Mouse (Mus musculus) CD4-positive, CD25-positive, alpha-beta regulatory T cell, adult 2 months (primary cell): ENCODE measurements around the gene Slc35g1.

Source experiments
- DNase-seq: peaks from one replicate; pipeline ENCODE4 v3.0.0-alpha.2; 2012; ENCODE audit warnings: low read depth, low spot score

Gene Slc35g1

GRCm38 (mm10) chr19:38395701-38396632 lies at the start of gene Slc35g1:
TSS of gene Slc35g1 (plus strand) at chr19:38395980.
- peak; percentile 90 for DNase-seq

- DNase-seq = no peak
Observed at GRCm38 (mm10) chr19:38348271-38349012, 47.3 kb upstream of the Slc35g1 start.

DNA sequence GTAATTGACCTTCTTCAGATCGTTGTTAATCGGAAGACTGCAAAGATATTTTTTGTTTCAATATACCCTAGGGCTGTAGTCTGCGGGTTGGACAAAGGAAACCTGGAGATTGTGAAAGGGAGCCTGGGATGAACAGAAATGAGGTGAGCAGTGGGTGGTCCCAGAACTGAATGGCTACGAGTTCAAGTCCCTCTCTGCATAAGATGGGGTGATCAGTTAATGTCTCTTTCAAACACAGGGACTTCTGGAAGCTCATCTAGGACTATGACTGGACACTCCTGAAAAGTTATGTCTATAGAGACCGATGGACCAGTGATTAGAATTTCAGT lies 46.8 kb upstream of the Slc35g1 start:
- DNase-seq = no peak

DNA sequence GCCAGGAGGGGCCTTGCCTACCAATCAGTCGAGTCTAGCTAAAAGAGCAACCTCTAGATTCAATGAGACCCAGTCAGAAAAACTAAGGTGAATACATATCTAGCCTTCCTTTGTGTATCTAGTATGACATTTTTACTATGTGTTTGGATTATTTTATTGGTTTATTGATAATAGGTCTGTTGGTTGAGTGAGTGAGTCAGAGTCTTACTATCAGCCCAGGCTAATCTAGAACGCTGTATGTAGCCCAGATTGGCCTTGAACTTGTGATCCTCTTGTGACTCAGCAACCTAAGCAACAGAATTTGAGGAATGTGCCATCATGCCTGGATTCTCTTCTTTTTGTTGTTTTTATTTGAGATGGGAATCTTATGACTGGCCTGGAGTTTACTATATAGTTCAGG lies 44.6 kb upstream of the Slc35g1 start:
- no peak for DNase-seq

DNA sequence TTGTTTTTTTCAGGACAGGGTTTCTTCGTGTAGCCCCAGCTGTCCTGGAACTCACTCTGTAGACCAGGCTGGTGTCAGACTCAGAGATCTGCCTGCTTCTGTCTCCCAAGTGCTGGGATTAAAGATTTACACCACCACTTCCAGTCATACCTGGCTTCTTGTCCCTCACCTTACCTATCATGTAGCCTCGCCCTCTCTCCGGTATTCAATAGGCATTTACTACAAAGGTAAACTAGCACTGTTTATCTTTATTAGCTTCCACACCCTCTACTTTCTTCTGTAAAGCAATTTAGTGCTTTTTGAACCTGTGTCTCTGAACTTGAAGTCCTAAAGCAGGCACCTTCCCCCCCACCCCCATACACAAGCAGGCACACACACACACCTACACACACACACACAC lies 44.1 kb upstream of the Slc35g1 start:
- DNase-seq = no peak

DNA sequence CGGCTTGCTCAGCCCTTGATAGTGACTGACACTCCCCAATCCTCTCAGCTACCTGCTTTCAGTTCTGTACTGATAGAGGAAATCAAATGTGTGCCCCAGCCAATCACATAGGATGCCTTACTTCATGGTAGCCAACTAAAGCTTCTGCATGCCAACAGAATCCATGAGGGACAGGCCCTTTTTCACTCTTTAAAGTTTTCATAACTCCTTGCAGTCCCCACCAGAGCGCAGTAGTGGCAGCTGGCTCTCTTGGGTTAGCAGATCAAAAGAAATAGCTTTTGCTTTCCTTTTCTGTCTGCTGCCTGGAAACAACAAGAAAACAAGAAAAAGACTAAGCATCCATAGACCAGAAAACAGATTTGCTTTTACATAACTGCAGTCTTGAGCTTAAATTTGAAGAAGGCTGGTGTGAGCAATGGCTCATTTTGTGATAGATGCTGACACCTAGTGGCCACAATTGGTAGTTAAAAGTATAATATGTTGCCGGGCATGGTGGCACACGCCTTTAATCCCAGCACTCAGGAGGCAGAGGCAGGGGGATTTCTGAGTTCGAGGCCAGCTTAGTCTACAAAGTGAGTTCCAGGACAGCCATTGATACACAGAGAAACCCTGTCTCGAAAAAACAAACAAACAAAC lies 43.2 kb upstream of the Slc35g1 start:
- DNase-seq = peak; percentile 82

GRCm38 (mm10) chr19:38354279-38354678 lies 41.5 kb upstream of the Slc35g1 start:
- no peak for DNase-seq

GRCm38 (mm10) chr19:38354819-38355360 lies 40.9 kb upstream of the Slc35g1 start:
- peak; percentile 51 for DNase-seq

GRCm38 (mm10) chr19:38356211-38356828 lies 39.5 kb upstream of the Slc35g1 start:
- no peak for DNase-seq

- DNase-seq = no peak
Observed at GRCm38 (mm10) chr19:38357956-38358623, 37.7 kb upstream of the Slc35g1 start.

GRCm38 (mm10) chr19:38359287-38359686 lies 36.5 kb upstream of the Slc35g1 start:
- DNase-seq = peak; percentile 5

DNA sequence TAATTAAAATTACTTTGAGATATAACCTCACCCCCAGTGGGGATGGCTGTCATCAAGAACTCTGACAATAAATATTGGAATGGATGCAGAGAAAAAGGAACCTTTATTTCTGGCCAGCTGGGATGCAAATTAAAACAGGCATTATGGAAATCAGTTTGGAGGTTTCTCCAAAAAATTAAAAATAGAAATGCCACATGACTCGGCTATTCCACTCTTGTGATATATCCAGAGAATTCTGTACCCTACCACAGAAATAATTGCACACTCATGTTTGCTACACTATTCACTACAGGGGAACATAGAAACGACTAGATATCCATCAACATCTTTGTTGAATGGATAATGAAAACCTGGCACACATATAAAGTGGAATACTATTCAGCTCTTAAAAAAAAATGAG lies 33.9 kb upstream of the Slc35g1 start:
- no peak for DNase-seq

DNA sequence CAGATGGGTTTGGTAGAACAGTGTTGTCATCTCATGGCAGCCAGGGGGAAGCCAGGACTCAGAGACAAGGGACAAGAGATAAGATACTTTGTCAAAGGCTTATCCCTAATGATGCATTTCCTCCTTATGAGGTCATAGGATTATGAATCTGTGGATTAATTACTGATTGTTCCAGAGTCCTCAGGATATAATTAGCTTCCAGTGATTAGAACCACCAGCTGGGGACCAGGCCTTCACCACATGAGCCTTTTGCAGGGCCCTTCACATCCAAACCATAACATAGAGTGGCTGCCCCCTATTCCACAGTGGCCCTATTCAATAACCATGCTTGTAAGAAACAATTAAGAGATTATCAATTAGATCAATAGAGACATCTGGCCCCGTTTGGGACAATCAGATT lies 32.4 kb upstream of the Slc35g1 start:
- DNase-seq = no peak

GRCm38 (mm10) chr19:38363879-38364659 lies 31.7 kb upstream of the Slc35g1 start:
- no peak for DNase-seq

DNA sequence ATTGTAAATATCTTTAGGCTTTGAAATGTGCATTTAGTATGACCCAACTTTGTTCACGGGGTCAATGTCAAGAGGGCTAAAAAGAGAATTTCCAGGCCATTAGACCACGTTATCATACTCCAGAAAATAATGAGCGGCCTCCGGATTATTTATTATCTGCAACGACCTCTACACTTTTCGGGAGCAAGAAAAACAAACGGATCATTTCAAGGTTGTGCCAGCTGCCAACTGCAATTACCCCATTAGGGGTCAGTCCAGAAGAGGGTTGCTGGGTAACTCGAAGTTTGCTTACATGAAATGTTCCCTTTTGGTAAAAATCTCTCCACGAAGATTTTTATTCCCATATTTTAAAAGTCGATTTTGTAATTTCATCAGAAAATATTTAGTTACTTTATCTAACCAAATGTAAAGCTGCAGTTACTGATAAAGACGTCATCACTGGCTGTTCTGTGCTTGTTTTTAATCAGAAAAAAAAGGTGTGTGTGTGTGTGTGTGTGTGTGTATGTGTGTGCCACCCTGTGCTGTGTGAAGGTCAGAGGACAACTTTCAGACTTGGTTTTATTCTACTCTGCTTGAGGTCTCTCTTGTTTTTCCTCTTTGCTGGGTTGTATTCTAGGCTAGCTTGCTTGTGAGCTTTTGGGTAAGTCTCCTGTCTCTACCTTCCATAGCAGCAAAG lies 30.7 kb upstream of the Slc35g1 start:
- DNase-seq = no peak

- DNase-seq = no peak
Observed at GRCm38 (mm10) chr19:38372460-38373102, 23.2 kb upstream of the Slc35g1 start.

DNA sequence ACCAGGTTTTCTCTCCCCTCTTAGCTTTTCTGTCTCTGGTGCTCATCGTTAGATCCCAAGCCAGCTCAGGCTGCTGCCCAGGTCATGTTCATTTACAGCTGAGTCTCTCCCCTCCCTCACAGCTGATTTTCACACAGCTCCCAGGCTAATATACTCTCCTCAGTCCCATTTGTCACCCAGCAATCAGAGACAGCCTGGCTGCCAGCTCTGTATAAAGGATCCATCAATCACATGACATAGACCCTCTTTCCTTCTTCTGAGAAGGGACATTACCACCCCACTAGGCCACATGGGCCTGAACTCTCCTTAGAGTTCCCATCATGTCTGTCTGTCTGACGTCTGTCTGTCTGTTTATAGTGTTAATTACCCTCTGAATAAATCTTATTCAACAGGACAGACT lies 22.4 kb upstream of the Slc35g1 start:
- DNase-seq = no peak

GRCm38 (mm10) chr19:38383769-38384168 lies 12.0 kb upstream of the Slc35g1 start:
- no peak for DNase-seq

DNA sequence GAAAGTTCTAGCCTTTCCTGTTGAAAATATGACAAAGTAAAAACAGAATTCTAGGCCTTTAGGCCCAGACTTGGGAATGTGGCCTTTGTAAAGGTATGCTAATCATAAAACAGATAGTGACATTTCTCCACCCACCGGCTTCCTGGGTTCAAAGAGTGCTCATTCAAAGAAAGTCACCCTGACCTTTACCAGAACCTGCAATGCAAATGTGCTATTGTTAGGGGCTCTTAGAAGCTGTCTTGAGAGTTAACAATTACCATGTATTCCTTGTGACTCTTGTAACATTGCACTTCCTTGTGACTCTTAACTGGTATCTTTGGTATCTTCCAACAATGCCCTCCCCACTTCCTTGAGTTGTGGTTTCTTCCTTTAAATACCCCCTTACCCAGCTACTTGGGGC lies 8.8 kb upstream of the Slc35g1 start:
- peak; percentile 11 for DNase-seq
